Mouse (Mus musculus): ENCODE measurements around the gene AL731706.2. TPM values are rescaled to one million over a fixed set of nuclear protein-coding genes. Genes with fewer than 3 reads are reported as not detected.
"Not testable (repeated sequence)": the region's sequence is repeated elsewhere in the genome, so short reads cannot be mapped to it uniquely, and the experiment has no call there.

AL731706.2 gene
- polyA plus RNA-seq, 1 experiment from 2014 or later: 50.1 TPM

- Histone ChIP-seq H3K9me3 (ENCODE audit: control insufficient read depth, low read length) (no peaks in the 10 kb centered on the region), H3K4me3 (ENCODE audit: control insufficient read depth in 1 of 2, insufficient read depth in 1 of 2, low read depth in 1 of 2, low read length in 2 of 2) (no peak overlapping the region), H3K4me1 (ENCODE audit: control insufficient read depth in 2 of 2, insufficient read depth in 2 of 2, low read length in 2 of 2) (peaks cover 0 to 3% of the 10 kb centered on the region in 2 experiments; a peak in 1 of 4 replicates), H3K4me2 (ENCODE audit: low read length) (no peak overlapping the region), H3K36me3 (ENCODE audit: control insufficient read depth, insufficient read depth, low read length) (0 out of 2 replicates have a peak, but pooled peaks cover 9% of the 10 kb centered on the region), H3K9ac (ENCODE audit: low read length) (no peak overlapping the region), H3K27me3 (ENCODE audit: control insufficient read depth, insufficient read depth, low read length) (no peaks in the 10 kb centered on the region), H3K27ac (replicated peaks in 1 of 2; ENCODE audit: control insufficient read depth in 1 of 2, insufficient read depth in 1 of 2, low read depth in 2 of 2, low read length in 2 of 2) (no peak overlapping the region)
- 53% methylated on average over 2 of the region's 2 CpGs for WGBS
- ATAC-seq (ENCODE audit: insufficient number of reproducible peaks, insufficient read depth, low FRiP score, low read depth): no peak
These were observed 23.8 kb upstream of the AL731706.2 start for GRCm38 (mm10) chr2:136909298-136909697.

DNA sequence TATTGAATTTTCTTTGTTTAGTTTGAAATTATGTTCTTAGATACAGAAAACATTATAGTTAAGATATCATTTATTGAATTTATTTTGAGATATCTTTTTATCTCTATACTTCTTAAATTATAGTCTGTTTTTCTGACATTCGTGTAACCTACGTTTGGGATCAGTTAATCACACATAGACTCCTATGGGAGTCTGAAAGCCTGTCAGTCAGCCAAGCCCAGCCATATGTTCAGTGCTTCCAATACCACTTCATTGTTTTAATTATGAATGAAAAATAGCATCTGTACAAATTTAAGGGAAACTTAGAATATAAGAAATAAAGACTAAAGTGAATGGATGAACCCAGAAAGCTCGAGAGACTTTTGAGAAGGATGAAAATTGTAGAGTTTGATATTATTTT, 23.1 kb upstream of the AL731706.2 start:
- Histone ChIP-seq H3K27ac (replicated peaks in 1 of 2; ENCODE audit: control insufficient read depth in 1 of 2, insufficient read depth in 1 of 2, low read depth in 2 of 2, low read length in 2 of 2) (no peak overlapping the region), H3K9ac (ENCODE audit: low read length) (no peak overlapping the region), H3K4me1 (ENCODE audit: control insufficient read depth in 2 of 2, insufficient read depth in 2 of 2, low read length in 2 of 2) (peaks cover 0 to 3% of the 10 kb centered on the region in 2 experiments; a peak in 1 of 4 replicates), H3K4me3 (ENCODE audit: control insufficient read depth in 1 of 2, insufficient read depth in 1 of 2, low read depth in 1 of 2, low read length in 2 of 2) (no peak overlapping the region), H3K9me3 (ENCODE audit: control insufficient read depth, low read length) (no peaks in the 10 kb centered on the region), H3K27me3 (ENCODE audit: control insufficient read depth, insufficient read depth, low read length) (no peaks in the 10 kb centered on the region), H3K36me3 (ENCODE audit: control insufficient read depth, insufficient read depth, low read length) (0 out of 2 replicates have a peak, but pooled peaks cover 9% of the 10 kb centered on the region), H3K4me2 (ENCODE audit: low read length) (no peak overlapping the region)
- 84% methylated on average over 3 of the region's 3 CpGs for WGBS
- no peak for ATAC-seq (ENCODE audit: insufficient number of reproducible peaks, insufficient read depth, low FRiP score, low read depth)

DNA sequence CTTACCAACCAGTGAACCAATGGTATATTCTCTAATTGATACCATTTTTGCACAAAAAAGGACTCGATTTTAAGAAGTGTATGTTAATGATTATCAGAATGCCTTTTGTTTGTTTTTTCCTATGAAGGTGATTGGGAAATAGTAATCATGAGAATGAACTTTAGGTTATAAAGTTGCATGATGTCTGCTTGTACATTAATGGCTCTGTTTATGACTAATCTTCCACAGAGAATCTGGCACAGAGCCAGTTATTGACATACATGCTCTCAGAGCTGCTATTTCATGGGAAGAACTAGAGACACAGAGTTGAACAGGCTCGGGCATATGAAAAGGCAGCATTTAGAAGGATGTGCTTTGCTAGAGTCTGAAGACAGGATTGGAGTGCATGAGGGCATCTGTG, 10.7 kb upstream of the AL731706.2 start:
- Histone ChIP-seq H3K4me1 (ENCODE audit: control insufficient read depth in 2 of 2, insufficient read depth in 2 of 2, low read length in 2 of 2) (no peaks in the 10 kb centered on the region), H3K36me3 (ENCODE audit: control insufficient read depth, insufficient read depth, low read length) (no peaks in the 10 kb centered on the region), H3K27me3 (ENCODE audit: control insufficient read depth, insufficient read depth, low read length) (no peaks in the 10 kb centered on the region), H3K27ac (replicated peaks in 1 of 2; ENCODE audit: control insufficient read depth in 1 of 2, insufficient read depth in 1 of 2, low read depth in 2 of 2, low read length in 2 of 2) (no peak overlapping the region), H3K4me3 (ENCODE audit: control insufficient read depth in 1 of 2, insufficient read depth in 1 of 2, low read depth in 1 of 2, low read length in 2 of 2) (no peak overlapping the region), H3K4me2 (ENCODE audit: low read length) (no peak overlapping the region), H3K9me3 (ENCODE audit: control insufficient read depth, low read length) (no peaks in the 10 kb centered on the region), H3K9ac (ENCODE audit: low read length) (no peak overlapping the region)
- ATAC-seq (ENCODE audit: insufficient number of reproducible peaks, insufficient read depth, low FRiP score, low read depth): no peak
- WGBS: 80% methylated on average over 2 of the region's 2 CpGs

GRCm38 (mm10) chr2:136894494-136894893, 9.0 kb upstream of the AL731706.2 start:
- Histone ChIP-seq H3K27me3 (ENCODE audit: control insufficient read depth, insufficient read depth, low read length) (no peaks in the 10 kb centered on the region), H3K4me1 (ENCODE audit: control insufficient read depth in 2 of 2, insufficient read depth in 2 of 2, low read length in 2 of 2) (peaks cover 0 to 5% of the 10 kb centered on the region in 2 experiments; a peak in 1 of 4 replicates), H3K9me3 (ENCODE audit: control insufficient read depth, low read length) (no peaks in the 10 kb centered on the region), H3K27ac (replicated peaks in 1 of 2; ENCODE audit: control insufficient read depth in 1 of 2, insufficient read depth in 1 of 2, low read depth in 2 of 2, low read length in 2 of 2) (no peak overlapping the region), H3K36me3 (ENCODE audit: control insufficient read depth, insufficient read depth, low read length) (no peaks in the 10 kb centered on the region), H3K4me2 (ENCODE audit: low read length) (no peak overlapping the region), H3K9ac (ENCODE audit: low read length) (no peak overlapping the region), H3K4me3 (ENCODE audit: control insufficient read depth in 1 of 2, insufficient read depth in 1 of 2, low read depth in 1 of 2, low read length in 2 of 2) (no peak overlapping the region)
- no peak for ATAC-seq (ENCODE audit: insufficient number of reproducible peaks, insufficient read depth, low FRiP score, low read depth)
- WGBS: 79% methylated on average over 2 of the region's 2 CpGs

- Histone ChIP-seq H3K9me3 (ENCODE audit: control insufficient read depth, low read length) (no peaks in the 10 kb centered on the region), H3K27ac (replicated peaks in 1 of 2; ENCODE audit: control insufficient read depth in 1 of 2, insufficient read depth in 1 of 2, low read depth in 2 of 2, low read length in 2 of 2) (peak overlapping the region; percentile 91 to 95), H3K9ac (ENCODE audit: low read length) (peak overlapping the region; percentile 81), H3K36me3 (ENCODE audit: control insufficient read depth, insufficient read depth, low read length) (0 out of 2 replicates have a peak, but pooled peaks cover 3% of the 10 kb centered on the region), H3K27me3 (ENCODE audit: control insufficient read depth, insufficient read depth, low read length) (no peaks in the 10 kb centered on the region), H3K4me3 (ENCODE audit: control insufficient read depth in 1 of 2, insufficient read depth in 1 of 2, low read depth in 1 of 2, low read length in 2 of 2) (peak overlapping the region; percentile 87 to 95), H3K4me1 (ENCODE audit: control insufficient read depth in 2 of 2, insufficient read depth in 2 of 2, low read length in 2 of 2) (peaks cover 0 to 5% of the 10 kb centered on the region in 2 experiments; a peak in 1 of 4 replicates), H3K4me2 (ENCODE audit: low read length) (peak overlapping the region; percentile 65)
- WGBS: under 1% methylated on average over 23 of the region's 23 CpGs
- peak; percentile 77 for ATAC-seq (ENCODE audit: insufficient number of reproducible peaks, insufficient read depth, low FRiP score, low read depth)
These were observed 6.5 kb upstream of the AL731706.2 start for GRCm38 (mm10) chr2:136891951-136892371.

DNA sequence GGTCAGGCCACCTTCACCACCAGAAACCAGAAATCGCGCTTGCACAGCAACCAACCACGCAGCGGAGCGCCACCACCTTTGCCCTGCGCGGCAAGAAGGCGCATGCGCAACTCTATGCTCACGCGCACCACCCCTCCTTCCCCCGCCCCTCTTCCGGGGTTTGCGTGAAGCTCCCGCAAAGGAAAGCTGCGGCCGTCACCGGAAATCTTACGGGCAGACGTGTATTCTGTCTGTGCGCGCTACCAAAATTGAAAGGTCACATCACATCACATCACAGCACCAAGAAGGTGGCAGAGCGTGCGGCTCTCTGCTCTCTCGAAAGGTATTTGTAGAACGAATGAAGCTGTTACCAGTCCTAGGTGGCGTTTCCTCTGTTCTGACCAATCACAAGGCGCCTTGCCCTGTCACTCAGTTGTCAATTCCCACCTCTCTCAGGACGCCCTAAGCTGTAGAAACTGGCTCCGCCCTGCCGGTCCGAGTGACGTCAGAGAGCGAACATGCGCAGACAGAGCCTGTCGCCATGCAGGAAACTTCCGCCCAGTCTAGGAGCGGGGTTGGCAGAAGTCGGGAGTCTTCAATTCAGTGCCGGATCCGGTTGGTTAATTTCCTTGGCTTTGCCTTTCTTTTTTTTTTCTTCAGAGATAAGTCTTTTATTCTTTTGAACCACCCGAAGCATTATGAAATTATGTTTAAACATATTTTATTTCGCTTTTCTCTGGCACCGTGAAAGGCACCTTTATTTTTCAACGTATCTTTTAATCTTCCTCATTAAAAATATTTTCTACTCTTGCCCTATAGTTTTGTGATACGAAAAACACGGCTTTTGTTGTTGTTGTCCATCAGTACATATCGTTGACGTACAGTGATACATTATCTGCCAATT, 5.8 kb upstream of the AL731706.2 start, which contains the start of the genes Slx4ip, AL731706.1 and Mkks:
Slx4ip (plus strand) TSS at position 151 of the 883 bp plus-strand sequence.
AL731706.1 (minus strand) TSS at position 322 of the 883 bp plus-strand sequence.
Mkks (minus strand) TSS at position 322 of the 883 bp plus-strand sequence.
- Histone ChIP-seq H3K9ac (ENCODE audit: low read length) (peak within 1 kb of the TSS; percentile 87), H3K4me3 (ENCODE audit: control insufficient read depth in 1 of 2, insufficient read depth in 1 of 2, low read depth in 1 of 2, low read length in 2 of 2) (peak within 1 kb of the TSS; percentile 87 to 95), H3K27ac (replicated peaks in 1 of 2; ENCODE audit: control insufficient read depth in 1 of 2, insufficient read depth in 1 of 2, low read depth in 2 of 2, low read length in 2 of 2) (peak within 1 kb of the TSS; percentile 95 to 99), H3K9me3 (ENCODE audit: control insufficient read depth, low read length) (no peaks in the 10 kb centered on the region), H3K27me3 (ENCODE audit: control insufficient read depth, insufficient read depth, low read length) (no peaks in the 10 kb centered on the region), H3K4me1 (ENCODE audit: control insufficient read depth in 2 of 2, insufficient read depth in 2 of 2, low read length in 2 of 2) (peaks cover 0 to 5% of the 10 kb centered on the region in 2 experiments; a peak in 1 of 4 replicates), H3K36me3 (ENCODE audit: control insufficient read depth, insufficient read depth, low read length) (0 out of 2 replicates have a peak, but pooled peaks cover 3% of the 10 kb centered on the region), H3K4me2 (ENCODE audit: low read length) (peak within 1 kb of the TSS; percentile 68)
- WGBS: under 1% methylated on average over 49 of the region's 49 CpGs
- ATAC-seq (ENCODE audit: insufficient number of reproducible peaks, insufficient read depth, low FRiP score, low read depth): peak; percentile 99

- H3K4me1 ChIP-seq (ENCODE audit: control insufficient read depth in 2 of 2, insufficient read depth in 2 of 2, low read length in 2 of 2); H3K9me3 ChIP-seq (ENCODE audit: control insufficient read depth, low read length); H3K27me3 ChIP-seq (ENCODE audit: control insufficient read depth, insufficient read depth, low read length); H3K36me3 ChIP-seq (ENCODE audit: control insufficient read depth, insufficient read depth, low read length): not testable (repeated sequence)
- WGBS: 4% methylated on average over 15 of the region's 15 CpGs
- Histone ChIP-seq H3K4me3 (ENCODE audit: control insufficient read depth in 1 of 2, insufficient read depth in 1 of 2, low read depth in 1 of 2, low read length in 2 of 2) (peak overlapping the region; percentile 87 to 90), H3K4me2 (ENCODE audit: low read length) (peak overlapping the region; percentile 68), H3K27ac (replicated peaks in 1 of 2; ENCODE audit: control insufficient read depth in 1 of 2, insufficient read depth in 1 of 2, low read depth in 2 of 2, low read length in 2 of 2) (peak overlapping the region; percentile 95 to 99), H3K9ac (ENCODE audit: low read length) (peak overlapping the region; percentile 87)
- peak; percentile 62 for ATAC-seq (ENCODE audit: insufficient number of reproducible peaks, insufficient read depth, low FRiP score, low read depth)
These were observed 5.2 kb upstream of the AL731706.2 start for GRCm38 (mm10) chr2:136890716-136891067.
